Mouse (Mus musculus) midbrain, postnatal 0 days (tissue): ENCODE measurements at regions not wholly inside any gene's neighbourhood (a gene's known extent, or its start where the extent isn't known, plus 50 kb on each side); places are given as distances from the start of the nearest gene placed in this dataset.

Source experiments
- ATAC-seq: fragments of 200-750 bp; cut with Nextera tagmentation; 2 replicates; pipeline ENCODE4 v1.8.0; 2017; ENCODE audit warnings: moderate number of reproducible peaks, mild to moderate bottlenecking, moderate TSS enrichment, moderate library complexity; ENCODE audit not compliant: low FRiP score
- DNase-seq: peaks from one replicate; pipeline ENCODE4 v3.0.0-alpha.2; 2015; ENCODE audit warnings: low spot score
- H3K27ac ChIP-seq: fragments of 300-500 bp; sonication (generic); 2 replicates; pipeline ENCODE4 v1.5.1; 2014; ENCODE audit warnings: low read depth, mild to moderate bottlenecking, low read length, mixed read lengths
- H3K27me3 ChIP-seq: fragments of 300-500 bp; sonication (generic); 2 replicates; pipeline ENCODE4 v1.6.1; 2014; ENCODE audit warnings: low read length, control low read depth, mixed read lengths; ENCODE audit not compliant: insufficient read depth
- H3K36me3 ChIP-seq: fragments of 300-500 bp; sonication (generic); 2 replicates; pipeline ENCODE4 v1.6.1; 2014; ENCODE audit warnings: low read length, control low read depth, mixed read lengths; ENCODE audit not compliant: insufficient read depth
- H3K4me1 ChIP-seq: fragments of 300-500 bp; sonication (generic); 2 replicates; pipeline ENCODE4 v1.6.1; 2014; ENCODE audit warnings: mild to moderate bottlenecking, control low read depth, antibody characterized with exemption, low read length, mixed read lengths; ENCODE audit not compliant: insufficient read depth
- H3K4me2 ChIP-seq: fragments of 300-500 bp; sonication (generic); 2 replicates; pipeline ENCODE4 v1.6.1; 2014; ENCODE audit warnings: low read depth, mild to moderate bottlenecking, low read length, mixed read lengths; ENCODE audit not compliant: poor library complexity, severe bottlenecking
- H3K4me3 ChIP-seq: fragments of 300-500 bp; sonication (generic); 2 replicates; pipeline ENCODE4 v1.5.1; 2014; ENCODE audit warnings: low read depth, mild to moderate bottlenecking, low read length, moderate library complexity
- H3K9ac ChIP-seq: fragments of 300-500 bp; sonication (generic); replicated peaks from 2 replicates; pipeline ENCODE4 v1.6.1; 2014; ENCODE audit warnings: mild to moderate bottlenecking, low read length, moderate library complexity, mixed read lengths; ENCODE audit not compliant: poor library complexity, severe bottlenecking
- H3K9me3 ChIP-seq: fragments of 300-500 bp; sonication (generic); 2 replicates; pipeline ENCODE4 v1.6.1; 2016; ENCODE audit warnings: low read length, control low read depth
- CTCF ChIP-seq: IDR thresholded peaks from 2 replicates; pipeline ENCODE4 v1.5.1; 2016; ENCODE audit warnings: antibody characterized with exemption, mild to moderate bottlenecking
- WGBS: fragments of 180-500 bp; shearing (Covaris S2); extraction: QIAGEN DNeasy Blood & Tissue Kit; methylation state at CpG from one replicate; pipeline ENCODE4 v1.1.7; 2014; 5-methylcytosine and 5-hydroxymethylcytosine counted together

DNA sequence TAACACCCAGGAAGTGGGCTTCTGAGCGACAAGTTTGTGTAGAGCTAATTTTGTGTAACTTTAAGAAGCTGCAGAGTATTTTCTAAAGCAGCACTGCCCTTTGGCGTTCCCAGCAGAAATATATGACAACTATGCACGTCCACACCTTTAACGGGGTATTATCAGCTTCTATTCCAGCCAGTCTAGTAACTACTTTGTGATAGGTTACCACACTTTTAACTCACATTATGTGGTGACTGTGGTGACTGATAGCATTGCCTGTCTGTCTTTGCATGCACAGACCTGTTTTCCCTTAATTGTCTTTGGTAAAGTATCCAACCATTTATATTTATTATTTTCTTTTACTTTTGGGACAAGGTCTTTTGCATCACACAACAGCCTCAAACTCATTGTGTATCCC lies 179.1 kb downstream of the Gm10260 start:
- Histone ChIP-seq H3K27ac (no peak overlapping the region), H3K36me3 (no peaks in the 10 kb centered on the region), H3K9ac (no peak overlapping the region), H3K4me3 (no peak overlapping the region), H3K9me3 (no peaks in the 10 kb centered on the region), H3K27me3 (no peaks in the 10 kb centered on the region), H3K4me1 (no peaks in the 10 kb centered on the region), H3K4me2 (no peak overlapping the region)
- DNase-seq, result no peak
- WGBS, result 89% methylated on average over 4 of the region's 4 CpGs
- TF ChIP-seq CTCF, result no peak
- no peak for ATAC-seq

DNA sequence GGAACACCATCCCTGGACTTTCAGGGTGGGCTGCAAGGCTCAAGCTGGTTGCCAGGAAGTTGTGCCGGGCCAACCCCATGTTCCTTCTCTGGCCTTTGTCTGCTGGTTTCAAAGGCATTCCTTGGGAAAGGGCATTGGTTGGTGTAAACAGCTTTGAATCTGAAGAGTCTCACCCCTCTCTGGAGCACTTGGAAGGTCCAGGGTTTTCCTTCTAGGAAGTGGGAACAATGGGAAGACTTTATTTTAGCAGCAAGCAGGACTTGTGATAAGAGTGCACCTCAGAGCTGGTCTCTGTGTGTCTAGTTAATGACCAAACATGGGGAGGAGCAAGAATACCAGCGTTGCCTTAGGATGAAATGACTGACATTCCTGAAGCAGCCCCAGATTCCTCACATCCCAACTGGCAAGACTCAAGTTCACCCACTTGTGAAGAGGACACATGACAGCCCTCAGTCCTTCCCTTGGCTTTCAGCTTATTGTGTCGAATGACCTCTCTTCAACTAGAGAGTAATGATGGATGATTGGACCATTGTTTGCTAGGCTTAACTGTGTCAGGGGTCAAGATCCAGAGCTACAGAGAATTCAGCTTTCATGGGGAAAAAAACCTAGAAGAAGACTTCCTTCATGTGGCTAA lies 180.1 kb downstream of the Gm10260 start:
- no peak overlapping the region for H3K27ac ChIP-seq
- H3K4me2 ChIP-seq, result no peak overlapping the region
- ATAC-seq (no peak), DNase-seq (peak; percentile 18)
- no peak overlapping the region for H3K9ac ChIP-seq
- 34% methylated on average over 3 of the region's 3 CpGs for WGBS
- H3K9me3 ChIP-seq, result no peaks in the 10 kb centered on the region
- H3K4me1 ChIP-seq, result no peaks in the 10 kb centered on the region
- no peaks in the 10 kb centered on the region for H3K36me3 ChIP-seq
- no peak overlapping the region for H3K4me3 ChIP-seq
- no peaks in the 10 kb centered on the region for H3K27me3 ChIP-seq
- no peak for TF ChIP-seq CTCF

DNA sequence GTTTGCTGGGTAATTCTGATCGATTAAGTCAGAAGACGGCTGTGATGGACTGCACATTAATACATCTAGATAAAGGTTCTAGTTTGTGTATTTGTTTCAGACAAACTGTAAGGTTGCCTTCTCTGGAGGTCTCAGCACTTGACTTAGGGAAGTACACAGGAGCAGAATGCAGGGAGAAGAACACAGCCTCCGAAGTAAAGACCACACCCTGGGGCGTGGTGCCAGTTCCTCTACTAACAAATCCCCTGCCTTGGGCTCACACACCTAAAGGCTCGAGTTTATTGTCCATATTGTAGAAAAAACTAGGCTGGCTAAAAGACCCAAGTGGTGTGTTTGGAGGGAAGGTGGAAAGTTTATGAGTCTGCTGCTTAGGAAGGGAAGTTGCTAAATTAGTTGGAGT lies 181.8 kb downstream of the Gm10260 start:
- no peak overlapping the region for H3K4me3 ChIP-seq

DNA sequence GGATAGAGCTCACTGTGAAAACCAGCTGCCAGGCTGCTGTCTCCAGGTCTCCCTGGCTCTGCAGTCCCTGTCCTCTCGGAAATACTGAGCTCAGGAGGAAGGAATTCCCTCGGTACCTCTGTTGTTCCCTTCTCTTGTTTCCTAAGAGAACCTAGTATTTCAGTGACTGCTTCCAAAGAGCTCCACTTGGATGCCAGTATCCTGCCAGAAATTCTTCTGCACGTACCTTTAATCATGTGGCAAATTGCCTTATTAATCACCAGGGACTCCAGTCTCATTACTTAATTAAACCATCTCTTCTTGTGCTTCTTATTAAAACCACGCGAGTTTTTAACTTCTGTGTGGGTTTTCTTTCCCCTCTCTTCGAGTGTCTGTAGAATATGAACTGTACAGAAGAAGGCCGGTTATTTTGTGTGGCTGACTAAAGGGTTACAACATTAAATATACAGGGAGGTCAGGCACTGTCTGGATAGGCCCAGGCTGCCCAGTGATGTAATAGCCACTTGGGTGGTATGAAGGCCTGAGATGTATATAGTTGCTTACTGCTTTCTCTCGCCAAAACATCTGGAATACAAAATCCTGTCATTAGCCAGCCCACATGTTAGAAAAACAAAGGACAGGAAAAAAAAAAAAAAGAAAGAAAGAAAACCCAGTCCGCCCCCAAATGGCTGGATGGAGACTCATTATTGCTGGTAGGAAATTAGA lies 183.2 kb downstream of the Gm10260 start:
- H3K27me3 ChIP-seq, result no peaks in the 10 kb centered on the region
- H3K4me3 ChIP-seq, result no peak overlapping the region
- WGBS, result 59% methylated on average over 9 of the region's 9 CpGs
- no peak overlapping the region for H3K27ac ChIP-seq
- H3K9ac ChIP-seq, result no peak overlapping the region
- peak; percentile 56 for DNase-seq
- H3K4me1 ChIP-seq, result no peaks in the 10 kb centered on the region
- no peak overlapping the region for H3K4me2 ChIP-seq
- H3K36me3 ChIP-seq, result no peaks in the 10 kb centered on the region
- TF ChIP-seq CTCF, result no peak
- no peaks in the 10 kb centered on the region for H3K9me3 ChIP-seq
- no peak for ATAC-seq

More for the DNA sequence above, 181.8 kb downstream of the Gm10260 start:
- H3K9me3 ChIP-seq, result no peaks in the 10 kb centered on the region
- ATAC-seq, result no peak
- H3K9ac ChIP-seq, result no peak overlapping the region
- H3K27me3 ChIP-seq, result no peaks in the 10 kb centered on the region
- H3K4me1 ChIP-seq, result no peaks in the 10 kb centered on the region
- no peaks in the 10 kb centered on the region for H3K36me3 ChIP-seq
- no peak for TF ChIP-seq CTCF
- 77% methylated on average over 5 of the region's 5 CpGs for WGBS
- H3K27ac ChIP-seq, result no peak overlapping the region
- H3K4me2 ChIP-seq, result no peak overlapping the region
- no peak for DNase-seq

DNA sequence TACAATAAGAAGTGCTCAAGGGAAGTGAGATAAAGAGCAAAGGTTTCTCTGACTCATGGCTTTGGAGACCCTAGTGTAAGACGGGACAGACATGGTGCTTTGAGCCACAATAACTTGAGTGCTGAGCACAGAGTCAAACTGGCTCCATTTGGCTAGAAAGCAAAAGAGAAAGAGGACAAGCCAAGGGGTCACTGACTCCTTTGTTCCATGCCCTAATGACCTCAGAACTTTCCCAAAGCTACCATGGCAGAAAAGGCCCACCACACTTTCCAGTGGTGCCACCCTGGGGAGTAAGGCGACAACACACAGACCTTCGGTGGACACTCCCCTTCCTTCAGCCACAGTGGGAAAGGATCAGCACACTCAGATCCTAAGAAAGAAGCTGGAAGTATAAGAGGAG lies 186.8 kb downstream of the Gm10260 start:
- 49% methylated on average over 3 of the region's 3 CpGs for WGBS
- TF ChIP-seq CTCF, result no peak
- Histone ChIP-seq H3K9me3 (no peaks in the 10 kb centered on the region), H3K4me2 (no peak overlapping the region), H3K9ac (no peak overlapping the region), H3K36me3 (no peaks in the 10 kb centered on the region), H3K4me1 (no peaks in the 10 kb centered on the region), H3K27ac (no peak overlapping the region), H3K27me3 (no peaks in the 10 kb centered on the region), H3K4me3 (no peak overlapping the region)
- DNase-seq (no peak), ATAC-seq (no peak)

DNA sequence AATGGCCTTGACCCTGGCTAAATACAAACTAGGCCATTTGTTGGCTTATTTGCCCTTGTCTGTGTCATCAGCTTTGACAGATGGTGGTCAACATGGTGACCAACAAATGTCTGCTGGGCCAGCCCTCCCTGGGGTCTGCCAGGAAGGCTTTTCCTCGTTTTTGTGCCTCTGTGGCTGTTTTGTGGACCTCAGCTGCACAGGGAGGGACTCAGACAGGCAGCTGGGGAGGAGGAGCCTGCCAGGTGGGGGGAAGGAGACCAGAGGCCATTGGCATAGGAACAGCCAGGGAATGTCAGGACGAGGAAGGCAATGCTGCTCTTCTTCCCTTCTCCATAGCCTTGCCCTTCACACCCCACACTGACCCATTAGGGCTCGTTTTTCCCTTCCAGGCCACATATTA lies 188.1 kb downstream of the Gm10260 start:
- H3K4me1 ChIP-seq, result no peaks in the 10 kb centered on the region
- no peak overlapping the region for H3K4me2 ChIP-seq
- 63% methylated on average over 3 of the region's 3 CpGs for WGBS
- H3K36me3 ChIP-seq, result no peaks in the 10 kb centered on the region
- ATAC-seq (no peak), DNase-seq (peak; percentile 21)
- no peak overlapping the region for H3K4me3 ChIP-seq
- no peak for TF ChIP-seq CTCF
- H3K27ac ChIP-seq, result no peak overlapping the region
- no peaks in the 10 kb centered on the region for H3K9me3 ChIP-seq
- no peaks in the 10 kb centered on the region for H3K27me3 ChIP-seq
- no peak overlapping the region for H3K9ac ChIP-seq
